Mouse (Mus musculus): ENCODE results near the gene Tefm. TPM values are rescaled to one million over a fixed set of nuclear protein-coding genes. Genes with fewer than 3 reads are reported as not detected.
"Not testable (repeated sequence)": the region's sequence is repeated elsewhere in the genome, so short reads cannot be mapped to it uniquely, and the experiment has no call there.

The Tefm gene
- total RNA-seq (2021): 1 to 10 TPM; 8.4 to 9.6 TPM
- long read RNA-seq, transcript Tefm-201 (4 exons, 1,309 nt): major isoform, 5 of 7 reads
- long read RNA-seq, partial matches to known transcripts: 1 of 7 reads
- long read RNA-seq, other reads (novel, unspliced or antisense): 1 of 7 reads

DNA sequence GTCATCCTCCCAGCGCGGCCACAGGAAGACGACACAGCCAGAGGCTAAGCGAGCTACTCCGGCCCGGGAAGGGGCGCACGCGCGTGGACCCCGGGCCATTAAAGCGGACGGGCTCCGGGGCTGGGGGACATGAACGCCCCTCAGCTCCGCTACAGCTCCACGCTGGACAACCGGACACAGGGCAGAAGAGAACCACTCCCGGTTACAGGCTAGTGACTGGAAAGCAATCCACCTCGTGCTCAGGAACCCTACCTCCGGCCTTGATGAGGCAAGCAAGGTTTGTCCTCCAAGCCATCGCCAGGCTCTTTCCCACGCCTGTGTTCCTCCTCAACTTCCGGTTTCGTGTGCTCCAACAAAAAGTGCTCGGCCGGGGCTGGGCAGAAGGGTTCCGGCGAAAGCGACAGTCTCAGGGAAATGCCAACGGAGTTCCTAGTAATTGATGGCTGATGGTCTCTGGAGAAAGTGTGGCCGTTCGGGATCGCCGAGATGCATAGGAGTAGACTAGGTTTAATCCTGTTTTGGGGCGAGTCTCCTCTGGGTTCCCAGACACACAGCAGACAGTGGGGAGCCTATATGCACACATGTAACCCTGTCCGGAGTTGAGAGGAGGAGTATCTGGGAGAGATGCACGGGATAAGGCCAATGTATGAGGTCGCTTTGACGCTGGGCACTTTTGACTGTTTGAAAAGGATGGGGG, at the start of gene Tefm:
Gene Tefm, minus strand, starts transcription at position 351 of the 697 bp plus-strand sequence.
- DNase-seq (ENCODE audit: low spot score in 2 of 2): peak; percentile 76 to 89

DNA sequence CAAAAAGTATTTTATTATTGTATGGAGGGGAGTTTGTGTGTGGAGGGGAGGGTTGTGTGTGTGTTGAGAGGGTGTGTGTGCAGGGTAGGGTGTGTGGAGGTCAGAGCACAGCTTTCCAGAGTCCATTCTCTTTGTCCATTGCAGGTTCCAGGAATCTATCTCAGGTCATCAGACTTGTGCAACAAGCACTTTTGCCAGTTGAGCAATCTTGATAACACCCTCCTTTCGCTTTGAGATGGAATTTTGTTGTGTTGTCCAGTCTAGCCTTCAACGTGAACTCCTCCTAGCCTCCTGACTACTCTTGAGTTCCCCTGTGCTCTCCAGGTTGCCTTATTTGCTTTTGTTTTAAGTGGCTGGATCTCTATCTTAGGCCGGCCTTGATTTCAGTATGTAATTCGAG, 48.3 kb upstream of the Tefm start:
- no peak for DNase-seq (ENCODE audit: low spot score in 2 of 2)

DNA sequence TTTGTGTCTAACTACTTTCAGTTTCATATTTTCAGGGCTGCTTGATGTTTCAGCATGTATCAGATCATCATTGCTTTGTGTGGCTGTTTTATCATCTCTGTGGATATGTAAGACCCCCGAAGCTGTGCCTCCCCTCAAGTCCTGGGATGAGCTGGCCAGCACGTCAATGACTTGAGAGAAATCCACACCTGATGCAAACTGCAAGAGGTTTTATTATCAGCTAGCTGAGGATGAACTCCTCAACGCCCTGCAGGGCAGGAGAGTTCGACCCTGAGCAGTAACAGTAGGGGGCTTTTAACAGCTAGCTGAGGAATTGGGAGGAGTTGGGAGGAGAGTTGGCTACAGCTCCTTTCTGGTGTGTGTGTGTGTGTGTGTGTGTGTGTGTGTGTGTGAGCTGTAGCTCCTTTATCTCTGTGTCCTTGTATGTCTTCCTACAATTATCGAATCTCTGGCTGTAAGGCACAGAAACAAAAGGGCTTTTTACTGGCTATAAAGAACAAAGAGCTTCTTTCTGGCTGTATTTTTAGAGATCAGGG, 43.5 kb upstream of the Tefm start:
- DNase-seq (ENCODE audit: low spot score in 2 of 2): not testable (repeated sequence)

DNA sequence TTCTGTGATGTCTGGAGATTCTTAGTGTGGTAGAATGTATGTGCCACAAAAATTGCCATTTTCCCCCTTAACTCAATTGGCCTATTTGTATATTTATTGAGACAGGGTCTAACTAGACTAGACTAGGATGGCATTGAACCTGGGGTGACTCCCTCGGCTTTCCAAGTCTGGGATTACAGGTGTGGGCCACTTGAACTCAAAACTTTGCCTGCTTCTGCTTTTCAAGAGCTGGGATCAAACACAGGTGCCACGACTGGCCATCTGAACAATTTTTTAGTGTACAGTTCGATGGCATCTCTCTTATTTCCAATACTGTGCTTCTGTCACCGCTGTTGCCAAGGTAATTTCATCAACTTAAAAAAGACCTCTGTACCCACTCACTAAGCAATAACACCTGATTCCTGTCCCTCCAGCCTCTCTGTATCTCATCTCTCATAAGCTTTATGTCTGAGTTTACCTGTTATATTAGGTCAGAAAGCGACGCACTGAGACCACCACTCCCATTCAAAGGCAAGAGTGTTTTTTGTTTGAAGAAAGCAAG, 42.6 kb upstream of the Tefm start:
- DNase-seq (ENCODE audit: low spot score in 2 of 2): no peak

DNA sequence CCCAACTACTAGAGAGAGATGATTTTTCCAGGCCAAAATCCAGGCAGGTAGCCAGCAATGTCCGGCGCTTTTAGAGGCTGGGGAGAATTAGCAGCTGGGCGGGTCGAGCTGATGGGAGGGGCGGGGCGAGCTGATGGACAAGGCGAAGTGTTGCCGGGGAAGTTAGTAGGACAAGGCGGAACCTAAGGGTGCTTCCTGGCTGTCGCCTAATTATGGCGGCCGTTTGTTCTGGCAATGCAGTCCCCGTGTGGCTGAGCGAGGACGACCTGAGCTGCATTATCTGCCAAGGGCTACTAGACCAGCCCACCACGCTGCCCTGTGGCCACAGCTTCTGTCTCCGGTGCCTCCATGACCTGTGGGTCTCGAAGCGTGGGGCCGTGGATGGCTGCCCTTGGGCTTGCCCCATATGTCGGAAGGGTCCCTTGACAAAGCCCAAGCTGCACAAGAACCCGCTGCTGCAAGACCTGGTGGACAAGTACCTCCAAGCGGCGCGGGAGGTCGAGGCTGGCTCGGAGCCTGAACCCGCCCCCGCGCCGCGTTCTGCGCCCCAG, 41.8 kb upstream of the Tefm start, which contains the start of gene Rnf135:
Gene Rnf135, plus strand, starts transcription at position 147 of the 551 bp plus-strand sequence.
- DNase-seq (ENCODE audit: low spot score in 2 of 2): peak; percentile 70 to 79

DNA sequence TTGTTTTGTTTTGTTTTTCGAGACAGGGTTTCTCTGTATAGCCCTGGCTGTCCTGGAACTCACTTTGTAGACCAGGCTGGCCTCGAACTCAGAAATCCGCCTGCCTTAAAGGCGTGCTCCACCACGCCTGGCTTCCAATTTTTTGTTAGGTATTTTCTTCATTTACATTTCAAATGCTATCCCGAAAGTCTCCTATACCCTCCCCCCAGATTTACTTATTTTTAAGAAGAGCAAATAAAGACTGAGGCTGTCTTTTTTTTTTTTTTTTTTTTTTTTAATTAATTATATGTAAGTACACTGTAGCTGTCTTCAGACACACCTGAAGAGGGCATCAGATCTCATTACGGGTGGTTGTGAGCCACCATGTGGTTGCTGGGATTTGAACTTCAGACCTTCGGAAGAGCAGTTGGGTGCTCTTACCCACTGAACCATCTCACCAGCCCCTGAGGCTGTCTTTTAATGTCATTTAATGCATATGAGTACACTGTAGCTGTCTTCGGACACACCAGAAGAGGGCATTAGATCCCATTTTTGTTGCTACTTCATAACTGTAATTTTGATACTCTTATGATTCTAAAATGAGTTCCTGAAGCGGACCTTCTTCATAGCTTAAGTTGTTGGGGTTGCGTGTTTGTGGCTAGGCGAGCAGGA, 41.2 kb upstream of the Tefm start:
- DNase-seq (ENCODE audit: low spot score in 2 of 2): not testable (repeated sequence)

DNA sequence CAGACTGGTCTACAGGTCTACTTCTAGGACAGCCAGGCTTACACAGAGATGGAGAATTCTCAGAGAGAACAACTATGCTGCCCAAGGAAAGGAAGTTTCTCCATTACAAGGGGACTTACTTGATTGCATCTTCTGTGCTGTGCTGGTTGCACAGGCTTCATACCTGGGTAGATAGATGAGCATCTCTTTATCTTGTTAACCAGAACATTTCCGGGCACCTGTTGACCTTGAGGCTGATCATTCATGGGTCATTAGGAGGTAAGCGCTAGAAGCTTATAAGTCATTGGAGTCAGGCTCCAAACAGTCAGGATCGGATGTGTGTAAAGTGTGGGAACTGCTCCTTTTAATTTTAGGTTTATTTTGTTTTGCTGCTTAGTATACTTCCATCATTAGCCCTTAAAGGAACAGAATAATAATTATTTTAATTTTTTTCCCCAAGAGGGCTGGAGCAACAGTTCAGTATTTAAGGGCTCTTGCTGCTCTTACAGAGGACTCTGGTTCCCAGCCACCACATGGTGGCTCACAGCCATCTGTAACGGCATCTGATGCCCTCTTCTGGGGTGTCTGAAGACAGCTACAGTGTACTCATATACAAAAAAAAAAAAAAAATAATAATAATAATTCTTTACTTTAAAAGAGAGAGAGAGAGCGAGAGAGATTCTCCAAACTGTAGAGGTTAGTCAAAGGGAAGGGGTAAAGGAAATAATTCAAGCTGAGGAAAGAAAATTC, 39.2 kb upstream of the Tefm start:
- no peak for DNase-seq (ENCODE audit: low spot score in 2 of 2)

DNA sequence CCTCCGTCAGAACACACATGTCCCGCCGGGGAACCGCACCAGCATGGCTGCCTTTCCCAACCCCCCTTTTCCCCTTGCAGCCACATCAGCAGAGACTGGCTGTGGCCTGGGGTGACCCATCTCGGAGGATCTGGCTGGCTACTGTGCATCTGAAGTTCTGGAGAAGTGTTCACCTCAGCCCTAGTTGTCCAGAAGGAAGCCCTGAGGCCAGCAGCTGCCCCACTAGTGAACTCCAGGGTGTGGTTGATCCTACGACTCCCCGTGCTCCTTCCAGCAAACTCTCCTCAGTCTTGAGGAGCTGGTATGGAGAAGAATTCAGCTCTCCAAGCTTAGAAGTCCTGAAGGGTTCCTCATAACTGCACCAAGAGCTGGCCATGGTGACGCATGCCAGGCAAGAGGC, 36.3 kb upstream of the Tefm start:
- DNase-seq (ENCODE audit: low spot score in 2 of 2): no peak

DNA sequence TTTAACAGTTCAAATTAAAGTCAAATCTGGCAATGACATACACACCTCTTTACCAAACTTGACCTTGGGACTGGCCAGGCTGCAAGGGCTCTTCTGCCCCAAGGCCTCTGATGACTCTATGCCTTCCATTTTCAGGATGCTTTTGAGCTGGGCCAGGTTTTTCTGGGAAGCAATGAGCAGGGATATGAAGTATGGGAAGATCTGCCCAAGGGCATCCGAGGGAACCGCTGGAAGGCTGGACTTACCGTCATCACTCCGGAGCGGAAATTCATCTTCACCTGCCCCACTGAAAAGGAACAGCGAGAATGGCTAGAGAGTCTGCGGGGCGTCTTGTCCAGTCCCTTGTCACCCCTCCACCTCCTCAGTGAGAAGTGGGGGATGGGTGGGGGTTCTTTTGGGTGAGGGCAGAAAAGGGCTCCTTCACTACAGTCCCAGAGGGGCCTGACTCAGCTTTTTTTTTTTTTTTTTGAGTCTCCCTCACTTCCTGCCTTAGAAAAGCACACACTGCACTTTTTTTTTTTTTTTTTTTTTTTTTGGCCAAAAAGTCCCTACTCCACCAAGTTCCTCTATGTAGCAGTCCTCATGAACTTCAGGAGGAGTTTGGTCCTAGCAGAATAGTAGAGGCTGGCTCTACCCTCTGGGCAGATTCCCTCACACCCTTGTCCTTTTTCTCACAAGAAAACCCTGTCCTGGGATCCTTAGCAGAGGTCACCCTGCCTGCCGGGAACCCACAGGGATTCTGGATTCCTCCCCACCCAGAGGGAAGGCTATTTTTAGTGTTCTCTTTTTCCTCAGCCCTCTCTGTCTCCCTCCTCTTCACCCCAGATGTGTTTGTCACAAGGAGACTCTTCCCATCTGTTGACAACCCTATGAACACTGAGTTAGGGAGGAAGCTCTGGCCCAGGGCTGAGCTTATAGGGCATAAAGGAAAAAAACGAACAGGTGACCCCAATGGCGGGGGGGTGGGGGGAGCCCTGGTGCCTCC, 35.2 kb upstream of the Tefm start:
- no peak for DNase-seq (ENCODE audit: low spot score in 2 of 2)

DNA sequence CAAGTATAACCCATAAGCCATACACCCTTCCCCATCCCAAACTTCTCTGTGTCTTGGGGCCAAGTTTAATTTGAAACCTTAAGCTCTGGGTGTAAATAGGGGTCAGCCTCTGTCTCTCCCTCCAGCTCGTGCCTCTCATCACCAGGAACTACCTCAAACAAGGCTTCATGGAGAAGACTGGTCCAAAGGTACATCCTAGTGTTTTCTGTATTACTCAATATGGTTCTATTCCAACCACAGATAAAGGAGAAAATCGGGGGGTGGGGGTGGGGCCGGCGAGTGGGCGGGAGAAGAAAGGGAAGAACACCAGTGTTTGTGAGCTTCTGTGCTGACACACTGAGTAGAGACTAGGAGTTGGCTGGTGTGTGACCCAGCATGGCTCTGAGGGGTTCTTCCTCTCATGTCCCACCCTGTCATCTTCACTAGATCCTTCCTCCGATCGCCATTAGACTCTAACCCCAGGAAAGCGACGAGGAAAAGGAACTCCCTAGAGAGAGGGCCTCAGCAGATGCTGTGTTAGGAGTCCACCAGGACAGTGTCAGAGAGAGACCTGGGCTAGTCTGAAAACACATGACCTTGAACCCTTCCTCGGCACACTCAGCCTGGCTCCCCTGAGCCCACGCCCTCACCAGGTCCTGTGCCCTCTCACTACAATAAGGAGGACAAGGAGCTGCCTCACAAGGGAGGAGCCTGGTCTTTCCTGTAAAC, 32.1 kb upstream of the Tefm start:
- no peak for DNase-seq (ENCODE audit: low spot score in 2 of 2)

DNA sequence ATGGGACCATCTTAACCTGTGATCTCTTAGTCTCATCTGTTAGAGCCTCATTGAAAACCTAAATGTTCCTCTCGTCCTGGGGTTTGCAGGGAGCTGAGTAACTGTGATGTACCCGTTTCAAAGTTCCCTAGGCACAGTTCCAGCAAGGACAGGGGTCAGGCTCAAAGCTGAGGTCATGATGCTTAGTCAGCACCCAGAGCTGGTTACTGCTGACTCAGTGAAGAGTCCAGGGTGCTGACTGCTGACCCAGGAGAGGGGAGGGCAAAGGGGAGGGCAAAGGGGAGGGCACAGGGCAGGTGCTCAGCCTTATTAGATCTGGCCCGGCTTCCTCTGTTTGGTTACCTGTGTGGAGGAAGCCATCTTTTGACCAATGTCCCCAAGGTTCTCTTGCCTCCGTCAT, 29.9 kb upstream of the Tefm start:
- no peak for DNase-seq (ENCODE audit: low spot score in 2 of 2)

DNA sequence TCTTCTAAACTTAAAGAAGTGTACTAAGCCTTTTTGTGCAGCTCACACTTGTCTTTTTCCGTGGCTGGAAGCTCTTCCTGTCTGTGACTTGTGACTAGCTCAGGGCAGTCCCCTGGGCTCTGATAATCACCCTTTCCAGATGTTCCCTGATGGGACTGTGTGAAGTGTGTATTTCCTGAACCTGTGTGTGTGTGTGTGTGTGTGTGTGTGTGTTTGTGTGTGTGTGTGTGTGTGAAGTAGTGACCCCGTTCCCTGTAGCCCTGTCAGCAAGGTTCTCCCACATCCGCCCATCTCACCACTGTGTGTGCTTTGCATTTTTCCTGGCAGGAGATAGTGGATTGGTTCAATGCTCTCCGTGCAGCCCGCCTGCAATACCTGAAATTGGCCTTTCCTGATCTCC, 28.4 kb upstream of the Tefm start:
- DNase-seq (ENCODE audit: low spot score in 2 of 2): no peak

DNA sequence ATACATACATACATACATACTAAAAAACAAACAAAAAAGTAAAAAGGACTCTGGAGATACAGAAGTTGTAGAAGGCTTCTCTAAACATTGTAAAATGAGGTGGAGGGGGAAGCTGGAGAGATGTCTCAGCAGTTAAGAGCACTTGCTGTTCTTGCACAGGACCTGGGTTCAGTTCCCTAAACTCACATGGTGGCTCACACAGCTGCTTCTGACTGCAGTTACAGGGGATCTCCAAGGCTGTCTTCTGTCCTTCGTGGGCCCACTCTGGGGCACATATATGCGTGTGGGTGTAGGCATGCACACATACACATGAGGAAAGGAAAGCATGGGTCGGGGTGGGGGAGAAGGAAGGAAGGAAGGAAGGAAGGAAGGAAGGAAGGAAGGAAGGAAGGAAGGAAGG, 27.7 kb upstream of the Tefm start:
- DNase-seq (ENCODE audit: low spot score in 2 of 2): no peak

DNA sequence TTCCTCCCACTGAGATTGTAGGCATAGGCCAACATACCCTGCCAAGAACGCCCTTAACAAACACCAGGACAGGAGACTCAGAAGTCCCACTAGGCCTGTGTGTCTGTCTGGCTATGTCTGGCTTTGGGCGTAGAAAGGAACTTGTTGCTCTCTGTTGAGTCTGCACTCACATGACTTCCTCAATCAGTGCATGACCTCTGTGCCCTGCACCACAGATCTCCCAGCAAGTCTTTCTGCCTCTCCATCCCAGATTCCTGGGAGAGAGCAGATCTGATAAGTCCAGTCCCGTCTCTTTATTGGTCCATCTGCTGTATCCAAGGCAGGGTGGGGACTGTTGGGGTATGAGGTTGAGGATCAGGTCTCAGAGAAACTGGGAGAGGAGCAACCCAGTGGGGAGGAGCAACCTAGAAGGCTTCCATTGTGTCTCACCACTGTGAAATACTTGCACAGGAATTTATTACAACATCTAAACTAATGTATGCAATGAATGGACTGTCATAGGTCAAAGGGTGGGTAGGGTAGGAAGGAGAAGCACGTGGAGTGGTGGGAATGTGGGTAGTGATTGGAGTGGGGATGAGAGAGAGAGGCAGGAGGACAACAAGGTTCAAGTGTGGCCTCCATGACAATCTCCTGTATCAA, 26.8 kb upstream of the Tefm start:
- DNase-seq (ENCODE audit: low spot score in 2 of 2): no peak

DNA sequence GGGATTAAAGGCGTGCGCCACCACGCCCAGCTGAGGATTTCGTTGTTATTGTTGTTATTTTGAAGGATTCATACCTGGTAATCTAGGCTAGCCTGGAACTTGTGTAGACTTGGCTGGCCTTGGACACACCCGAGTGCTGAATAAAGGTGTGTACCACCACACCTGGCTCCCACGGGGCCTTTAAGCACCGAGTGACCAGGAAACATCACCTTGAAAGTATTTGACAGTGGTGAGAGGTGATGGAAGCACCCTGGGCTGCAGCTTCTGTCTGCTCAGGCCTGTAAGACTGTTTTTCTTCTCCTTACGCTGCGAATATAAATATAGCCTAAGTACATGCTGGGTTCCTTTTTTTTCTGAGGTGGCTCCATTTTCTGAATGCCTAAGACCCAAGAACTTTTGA, 26.1 kb upstream of the Tefm start:
- no peak for DNase-seq (ENCODE audit: low spot score in 2 of 2)

DNA sequence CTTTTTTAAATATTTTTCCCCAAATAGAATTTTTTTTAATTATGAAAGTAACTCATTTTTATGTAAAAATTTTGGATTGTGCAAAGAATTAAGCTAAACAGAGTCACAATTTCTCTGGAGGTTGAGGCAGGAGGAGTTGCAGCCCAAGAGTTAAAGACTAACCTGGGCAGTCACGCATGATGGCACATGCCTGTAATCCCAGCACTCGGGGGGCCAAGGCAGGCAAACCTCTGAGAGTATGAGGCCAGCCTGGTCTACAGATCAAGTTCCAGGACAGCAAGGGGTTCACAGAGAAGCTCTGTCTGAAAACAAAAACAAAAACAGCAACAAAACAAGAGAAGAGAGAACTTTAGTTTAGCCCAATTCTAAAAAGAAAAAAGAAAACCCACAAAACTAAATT, 22.2 kb upstream of the Tefm start:
- no peak for DNase-seq (ENCODE audit: low spot score in 2 of 2)

DNA sequence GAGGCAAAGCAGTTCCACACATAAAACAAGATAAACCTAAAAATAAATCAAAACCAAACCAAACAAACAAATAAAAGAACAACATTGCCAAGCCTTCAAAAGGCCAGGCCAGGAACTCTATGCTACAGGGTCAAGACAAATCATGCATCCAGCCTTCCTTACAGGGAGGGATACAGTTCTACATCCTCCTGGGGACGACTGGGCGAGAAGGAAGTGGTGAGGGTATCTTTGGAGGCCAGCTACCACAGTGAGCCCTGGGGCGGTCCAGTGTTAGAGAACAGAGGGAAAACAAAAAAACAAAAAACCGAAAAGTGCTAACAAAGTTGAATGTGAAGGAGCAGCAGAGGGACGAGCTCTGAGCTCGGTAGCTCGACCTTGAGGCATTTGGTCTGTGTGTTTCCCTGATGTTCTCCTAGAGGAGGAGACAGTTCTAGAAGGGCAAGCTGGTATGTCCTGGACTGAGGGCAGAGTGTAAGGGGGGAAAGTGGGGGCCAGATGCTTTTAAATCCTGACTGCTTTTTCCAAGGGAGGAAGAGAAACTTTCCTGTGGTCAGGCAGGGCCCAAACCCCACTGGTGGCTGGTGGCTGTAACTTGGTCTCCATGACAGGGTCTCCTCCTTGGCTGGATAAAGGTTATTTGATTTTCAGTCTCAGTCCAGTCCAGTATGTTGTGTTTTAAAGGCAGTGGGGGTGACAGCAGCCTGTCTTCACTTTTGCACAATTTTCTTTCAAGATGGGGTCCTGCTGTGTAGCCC, 21.6 kb upstream of the Tefm start:
- DNase-seq (ENCODE audit: low spot score in 2 of 2): no peak

DNA sequence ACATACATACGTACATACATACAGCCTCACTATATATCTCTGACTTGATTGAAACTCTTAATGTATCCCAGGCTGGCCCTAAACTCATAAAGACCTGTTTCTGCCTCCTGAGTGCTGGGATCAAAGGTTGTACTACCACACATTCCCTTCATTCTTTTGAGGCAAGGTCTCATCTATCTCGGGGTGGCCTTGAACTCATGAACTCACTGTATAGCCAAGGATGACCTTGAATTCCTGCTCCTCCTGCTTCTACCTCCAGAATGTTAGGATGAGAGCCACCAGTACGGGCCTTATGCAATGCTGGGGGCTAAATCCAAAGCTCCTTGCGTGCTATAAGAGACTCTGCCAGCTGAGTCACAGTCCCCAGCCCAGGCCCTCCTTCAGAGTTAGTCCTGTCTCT, 19.1 kb upstream of the Tefm start:
- no peak for DNase-seq (ENCODE audit: low spot score in 2 of 2)

Data from layer of hippocampus, adult 18-20 months (tissue).